In genomic region chr4:128732794-128733193, GRCm38 (mm10) we compare ENCODE assay signal across 19 mouse cellular contexts. TPM values are rescaled to one million over a fixed set of nuclear protein-coding genes. Genes with fewer than 3 reads are reported as not detected.
DNase-seq lines count a peak whose midpoint lies in the region; ATAC-seq and TF ChIP-seq lines count a peak whose summit lies in the region.
"Had no signal": no experiment of that assay in that cellular context is flagged by ENCODE, and none has a peak within 500 bp of the region (broad histone marks: within the 10 kb centered on the region; RNA-seq: fewer than 3 reads in every experiment).

No protein-coding gene starts in this region.

- no peak overlapping the region for H3K4me2 ChIP-seq in heart, postnatal 0 days (ENCODE audit: low read depth, low read length)
- 0 out of 2 replicates have a peak overlapping the region, but pooled peaks have one; percentile 35 for H3K4me2 ChIP-seq in lung, embryonic 15.5 days
- H3K4me2 ChIP-seq in forebrain, embryonic 15.5 days (replicated peaks) = 0 out of 2 replicates have a peak overlapping the region, but pooled peaks have one; percentile 33
- H3K4me2 ChIP-seq: liver, embryonic 13.5 days had no signal

- peak overlapping the region; percentile 92 for H3K27ac ChIP-seq in heart, postnatal 0 days (ENCODE audit: low read depth)
- H3K27ac ChIP-seq in lung, embryonic 15.5 days = peak overlapping the region; percentile 87
- H3K27ac ChIP-seq in forebrain, embryonic 15.5 days (replicated peaks) = peak overlapping the region; percentile 89

- H3K4me1 ChIP-seq in heart, postnatal 0 days (ENCODE audit: control insufficient read depth, insufficient read depth) = peaks cover 79% of the 10 kb centered on the region
- peaks cover 85% of the 10 kb centered on the region for H3K4me1 ChIP-seq in lung, embryonic 15.5 days
- H3K4me1 ChIP-seq in forebrain, embryonic 15.5 days = peaks cover 91% of the 10 kb centered on the region

- DNase-seq in cerebellum, postnatal 14 days = peak; percentile 64
- no peak for DNase-seq in cerebellum, adult 8-10 months
- no peak for DNase-seq in heart, postnatal 0 days (ENCODE audit: low spot score)
- no peak for DNase-seq in heart, adult 11 months
- DNase-seq in lung, postnatal 25 days (ENCODE audit: low spot score) = no peak
- no peak for DNase-seq in thymus, postnatal 36 days
- DNase-seq: cerebellum, postnatal 25 days; kidney, postnatal 10 days; left cerebral cortex, postnatal 4 days; liver, embryonic 13.5 days; retina, postnatal 1 day; thymus, postnatal 25 days had no signal

- TF ChIP-seq EP300 in heart, postnatal 0 days (IDR thresholded peaks at IDR 0.05; ENCODE audit: low read depth) = no peak

- no peak overlapping the region for H3K4me3 ChIP-seq in heart, postnatal 0 days (ENCODE audit: low read depth, low read length)
- H3K4me3 ChIP-seq in lung, embryonic 15.5 days = no peak overlapping the region
- H3K4me3 ChIP-seq in forebrain, embryonic 15.5 days = no peak overlapping the region
- H3K4me3 ChIP-seq: heart, embryonic 12.5 days; liver, embryonic 13.5 days; megakaryocyte, embryonic 14.5 days; stomach, embryonic 15.5 days had no signal

- 18% methylated on average over 5 of the region's 5 CpGs for WGBS in heart, postnatal 0 days
- 17% methylated on average over 5 of the region's 5 CpGs for WGBS in lung, embryonic 15.5 days
- WGBS in forebrain, embryonic 15.5 days = 40% methylated on average over 5 of the region's 5 CpGs

- ATAC-seq in heart, postnatal 0 days (ENCODE audit: insufficient read depth, low read depth) = no peak
- ATAC-seq in lung, embryonic 15.5 days (ENCODE audit: borderline replicate concordance, extremely low read depth, low FRiP score, low TSS enrichment) = no peak
- ATAC-seq in forebrain, embryonic 15.5 days (replicated peaks) = no peak

- 0 out of 2 replicates have a peak, but pooled peaks cover 8% of the 10 kb centered on the region for H3K36me3 ChIP-seq in heart, postnatal 0 days (replicated peaks; ENCODE audit: control insufficient read depth, insufficient read depth, low read length)
- peaks cover 8% of the 10 kb centered on the region; the same call in 1 of the 2 replicates for H3K36me3 ChIP-seq in lung, embryonic 15.5 days
- 0 out of 2 replicates have a peak, but pooled peaks cover 3% of the 10 kb centered on the region for H3K36me3 ChIP-seq in forebrain, embryonic 15.5 days
- H3K36me3 ChIP-seq: stomach, embryonic 15.5 days had no signal

- TF ChIP-seq CTCF in heart, postnatal 0 days (IDR thresholded peaks at IDR 0.05; ENCODE audit: low read depth) = no peak

- H3K9ac ChIP-seq in heart, postnatal 0 days (replicated peaks; ENCODE audit: low read depth, low read length) = no peak overlapping the region
- no peak overlapping the region for H3K9ac ChIP-seq in lung, embryonic 15.5 days
- H3K9ac ChIP-seq in forebrain, embryonic 15.5 days (replicated peaks) = no peak overlapping the region
- H3K9ac ChIP-seq: liver, embryonic 13.5 days; stomach, embryonic 15.5 days had no signal

- H3K9me3 ChIP-seq in heart, postnatal 0 days (replicated peaks; ENCODE audit: control insufficient read depth, low read length) = no peaks in the 10 kb centered on the region
- no peaks in the 10 kb centered on the region for H3K9me3 ChIP-seq in lung, embryonic 15.5 days
- no peaks in the 10 kb centered on the region for H3K9me3 ChIP-seq in forebrain, embryonic 15.5 days
- H3K9me3 ChIP-seq: embryonic facial prominence, embryonic 10.5 days; heart, embryonic 12.5 days; liver, embryonic 13.5 days; megakaryocyte, embryonic 14.5 days; stomach, embryonic 15.5 days had no signal

- no peaks in the 10 kb centered on the region for H3K27me3 ChIP-seq in heart, postnatal 0 days (ENCODE audit: control insufficient read depth, insufficient read depth, low read length)
- no peaks in the 10 kb centered on the region for H3K27me3 ChIP-seq in lung, embryonic 15.5 days
- H3K27me3 ChIP-seq in forebrain, embryonic 15.5 days = no peaks in the 10 kb centered on the region
- H3K27me3 ChIP-seq: heart, embryonic 12.5 days; liver, embryonic 13.5 days; megakaryocyte, embryonic 14.5 days; stomach, embryonic 15.5 days had no signal

RNA-seq across cellular contexts. Expression of gene A3galt2, which starts 22.4 kb away (rescaled TPM):
- total RNA-seq in heart, postnatal 0 days (2014; rRNA removed; ENCODE audit: low replicate concordance) = not detected in 2 replicates
- polyA plus RNA-seq in heart, postnatal 0 days (2015; fragmentation: Nextera tagmentation; extraction: Ambion mirVana) = 0.03 TPM in 1 of 2 replicates, not detected in the other
- 0.20 and 0.35 TPM in 2 replicates for polyA plus RNA-seq in lung, embryonic 15.5 days (2015; fragmentation: Nextera tagmentation; extraction: Ambion mirVana)
- 0.45 and 0.61 TPM in 2 replicates for polyA plus RNA-seq in forebrain, embryonic 15.5 days (2015; fragmentation: Nextera tagmentation; extraction: Ambion mirVana)
- total RNA-seq: gastrocnemius, adult 8-10 months had no signal
- polyA plus RNA-seq: liver, embryonic 13.5 days had no signal

Comparison
In these comparisons a context has a peak if more than half of its experiments do, and no peak if none do; other contexts are left out.
1. DNase-seq: peak in cerebellum, postnatal 14 days (2 of 2); none in cerebellum, adult 8-10 months (single experiment), heart, postnatal 0 days (single experiment), heart, adult 11 months (single experiment), lung, postnatal 25 days (single experiment) and thymus, postnatal 36 days (0 of 2).
2. Peak in every context shown above with its lines, with median percentiles within 50 percentile points of each other: H3K27ac ChIP-seq.